Mouse (Mus musculus) ES-Bruce4 (cell line): ENCODE measurements at regions not wholly inside any gene's neighbourhood (a gene's known extent, or its start where the extent isn't known, plus 50 kb on each side); places are given as distances from the start of the nearest gene placed in this dataset.

Source experiments
- H3K27ac ChIP-seq: 2 replicates; pipeline ENCODE4 v1.5.1; 2012; ENCODE audit warnings: low read length, inconsistent platforms; ENCODE audit not compliant: insufficient read depth
- H3K27me3 ChIP-seq: 2 replicates; pipeline ENCODE4 v1.6.1; 2012; ENCODE audit warnings: mild to moderate bottlenecking, low read length, inconsistent platforms; ENCODE audit not compliant: control insufficient read depth, poor library complexity, insufficient read depth, severe bottlenecking
- H3K36me3 ChIP-seq: 2 replicates; pipeline ENCODE4 v1.6.1; 2012; ENCODE audit warnings: inconsistent platforms, mild to moderate bottlenecking, low read length, moderate library complexity; ENCODE audit not compliant: control insufficient read depth, poor library complexity, insufficient read depth, severe bottlenecking
- H3K4me1 ChIP-seq: one replicate; pipeline ENCODE4 v1.8.1; 2011; ENCODE audit warnings: low read length; ENCODE audit not compliant: control insufficient read depth, insufficient read depth
- H3K4me3 ChIP-seq: 2 replicates; pipeline ENCODE4 v1.5.1; 2011; ENCODE audit warnings: low read depth, mild to moderate bottlenecking, low read length
- H3K9ac ChIP-seq: 2 replicates; pipeline ENCODE4 v1.6.1; 2012; ENCODE audit warnings: low read depth, mild to moderate bottlenecking, inconsistent platforms; ENCODE audit not compliant: poor library complexity, severe bottlenecking
- H3K9me3 ChIP-seq: replicated peaks from 2 replicates; pipeline ENCODE4 v1.6.1; 2012; ENCODE audit warnings: mild to moderate bottlenecking, low read length, inconsistent platforms; ENCODE audit not compliant: control insufficient read depth, poor library complexity, insufficient read depth, severe bottlenecking
- CTCF ChIP-seq: IDR thresholded peaks from one replicate; pipeline ENCODE4 v1.8.1; 2011; ENCODE audit warnings: low read depth, low read length
- EP300 ChIP-seq: IDR thresholded peaks from 2 replicates; pipeline ENCODE4 v1.6.1; 2011; ENCODE audit warnings: low read depth, low read length; ENCODE audit not compliant: insufficient read depth
- POLR2A ChIP-seq: IDR thresholded peaks from one replicate; pipeline ENCODE4 v1.8.1; 2011; ENCODE audit warnings: low read length; ENCODE audit not compliant: insufficient read depth

DNA sequence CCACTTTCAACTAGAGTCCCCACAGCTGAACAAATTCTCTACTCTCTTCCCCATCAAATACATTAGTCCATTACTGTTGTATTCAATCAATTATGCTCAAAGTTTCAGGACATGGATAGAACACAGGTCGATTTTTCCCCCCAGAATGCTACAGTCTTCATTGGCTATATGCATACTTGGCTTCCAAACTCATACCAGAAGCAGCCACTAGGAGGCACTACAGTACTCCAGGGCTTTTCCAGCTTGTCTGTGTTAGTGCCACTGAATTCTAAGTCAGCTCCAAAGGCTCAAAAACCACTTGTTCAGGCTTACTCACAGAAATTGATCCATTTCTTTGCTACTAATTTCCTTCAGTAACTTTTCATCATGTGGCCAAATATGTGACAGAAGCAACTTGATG is 371.9 kb upstream of the Cdh4 start:
- TF ChIP-seq CTCF = no peak
- no peak for TF ChIP-seq POLR2A
- no peak for TF ChIP-seq EP300
- Histone ChIP-seq H3K4me1 (no peaks in the 10 kb centered on the region), H3K9ac (no peak overlapping the region), H3K36me3 (no peaks in the 10 kb centered on the region), H3K9me3 (no peaks in the 10 kb centered on the region), H3K4me3 (no peak overlapping the region), H3K27ac (no peak overlapping the region), H3K27me3 (no peaks in the 10 kb centered on the region)

DNA sequence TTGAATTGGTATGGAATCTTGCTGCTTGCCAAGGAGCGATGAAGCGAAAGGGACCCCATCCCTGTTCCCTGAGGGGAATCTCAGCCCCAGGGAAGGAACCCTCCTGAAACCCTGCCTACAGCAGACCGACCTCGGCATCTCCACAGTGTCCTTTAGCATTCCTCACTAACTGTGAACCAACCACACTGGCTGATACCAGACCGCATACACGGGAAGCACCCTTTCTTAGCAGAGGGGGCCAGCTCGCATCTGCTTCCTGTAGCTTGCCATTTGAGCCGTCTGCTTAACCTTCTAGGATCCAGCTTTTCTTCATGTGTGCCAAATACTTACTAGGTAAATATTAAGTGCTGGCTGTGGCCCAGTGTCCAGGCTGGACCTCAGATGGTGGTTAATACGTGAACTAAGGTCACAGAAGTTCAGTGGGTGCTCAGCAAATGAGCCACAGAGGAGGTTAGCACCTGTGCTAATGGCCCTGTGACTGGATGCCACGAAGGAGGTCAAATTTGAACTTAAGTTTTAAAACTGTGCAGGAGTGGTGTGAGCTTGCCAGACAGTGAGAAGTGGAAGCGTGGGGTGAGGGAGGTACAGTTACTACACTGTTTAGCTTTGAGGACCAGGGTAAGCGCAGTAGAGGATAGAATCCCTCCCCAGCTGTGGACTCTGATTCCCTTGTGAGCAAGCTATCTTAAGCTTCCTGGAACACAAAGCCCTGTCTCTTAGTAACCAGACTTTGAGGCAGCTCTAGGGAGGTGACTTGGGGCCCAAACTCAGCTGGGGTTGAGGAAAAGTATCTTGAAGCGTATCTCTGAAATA is 361.6 kb upstream of the Cdh4 start:
- H3K4me3 ChIP-seq = no peak overlapping the region
- no peak overlapping the region for H3K9ac ChIP-seq
- no peaks in the 10 kb centered on the region for H3K4me1 ChIP-seq
- TF ChIP-seq EP300 = no peak
- no peak for TF ChIP-seq CTCF
- TF ChIP-seq POLR2A = no peak
- no peaks in the 10 kb centered on the region for H3K36me3 ChIP-seq
- no peaks in the 10 kb centered on the region for H3K27me3 ChIP-seq
- H3K27ac ChIP-seq = no peak overlapping the region
- H3K9me3 ChIP-seq = no peaks in the 10 kb centered on the region; the same call in 1 of the 2 replicates

DNA sequence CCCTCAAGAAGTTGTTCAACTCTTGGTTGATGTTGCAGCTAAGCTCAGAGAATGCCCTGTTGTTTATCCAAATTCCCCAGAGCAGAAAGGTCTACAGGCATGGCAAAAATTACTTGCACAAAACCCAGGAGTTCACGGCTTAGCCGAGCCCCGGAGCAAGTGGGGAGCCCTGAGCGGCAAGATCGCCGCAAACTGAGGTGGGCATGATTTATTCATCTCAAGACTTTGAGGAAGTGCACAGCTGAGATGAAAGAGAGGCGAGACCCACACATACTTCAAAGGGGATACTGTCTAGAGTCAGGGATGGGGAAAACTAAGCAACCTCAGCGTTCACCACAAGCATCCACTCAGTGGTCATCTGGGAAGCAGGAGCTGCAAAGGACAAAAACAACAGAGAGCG is 355.3 kb upstream of the Cdh4 start:
- Histone ChIP-seq H3K4me3 (no peak overlapping the region), H3K27ac (no peak overlapping the region), H3K9me3 (no peaks in the 10 kb centered on the region), H3K27me3 (no peaks in the 10 kb centered on the region), H3K9ac (no peak overlapping the region), H3K36me3 (no peaks in the 10 kb centered on the region), H3K4me1 (no peaks in the 10 kb centered on the region)
- no peak for TF ChIP-seq EP300
- no peak for TF ChIP-seq CTCF
- no peak for TF ChIP-seq POLR2A

DNA sequence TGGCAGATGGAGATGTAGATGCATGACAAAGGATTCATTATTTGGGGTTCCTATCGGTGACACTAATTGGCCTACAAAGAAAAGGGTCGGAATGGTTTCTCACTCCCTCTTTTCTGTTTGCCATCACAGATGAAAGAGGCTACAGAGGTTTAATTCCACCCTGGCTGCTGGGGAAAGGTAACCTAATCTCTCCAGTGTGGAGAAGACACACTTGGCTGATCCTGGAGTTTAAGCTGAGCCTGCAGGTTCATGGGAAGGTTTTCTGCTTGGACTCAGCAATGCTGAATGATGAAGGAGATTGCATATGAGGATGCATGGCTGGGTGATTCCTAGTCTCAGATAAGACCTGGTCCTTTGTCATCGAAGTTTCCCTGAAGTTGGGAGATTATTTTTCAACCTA is 350.8 kb upstream of the Cdh4 start:
- H3K36me3 ChIP-seq = no peaks in the 10 kb centered on the region
- H3K9ac ChIP-seq = no peak overlapping the region
- no peak overlapping the region for H3K4me3 ChIP-seq
- TF ChIP-seq EP300 (no peak), CTCF (no peak), POLR2A (no peak)
- no peaks in the 10 kb centered on the region for H3K27me3 ChIP-seq
- H3K9me3 ChIP-seq = no peaks in the 10 kb centered on the region
- no peak overlapping the region for H3K27ac ChIP-seq
- no peaks in the 10 kb centered on the region for H3K4me1 ChIP-seq

DNA sequence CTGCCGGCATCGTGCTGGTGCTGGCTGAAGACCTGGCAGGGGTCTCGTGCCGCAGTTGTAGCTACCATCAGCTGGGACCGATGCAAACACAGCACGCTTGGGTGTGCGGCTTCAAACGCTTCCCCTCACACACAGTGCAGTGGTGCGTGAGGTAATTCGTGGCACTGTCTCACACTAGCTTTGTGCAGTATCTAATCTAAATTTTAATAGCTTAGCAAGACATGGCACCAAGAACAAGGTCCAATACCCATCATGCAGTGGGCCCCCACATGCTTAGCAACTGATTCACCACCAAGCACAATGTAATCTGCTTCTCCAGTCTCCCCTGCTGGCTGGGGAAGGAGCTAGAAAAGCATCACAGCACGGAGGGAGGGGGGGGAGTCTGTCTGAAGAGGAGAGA is 348.2 kb upstream of the Cdh4 start:
- Histone ChIP-seq H3K9me3 (no peaks in the 10 kb centered on the region), H3K9ac (no peak overlapping the region), H3K4me3 (no peak overlapping the region), H3K27ac (no peak overlapping the region), H3K36me3 (no peaks in the 10 kb centered on the region), H3K4me1 (no peaks in the 10 kb centered on the region), H3K27me3 (no peaks in the 10 kb centered on the region)
- TF ChIP-seq POLR2A = no peak
- no peak for TF ChIP-seq EP300
- TF ChIP-seq CTCF = no peak

DNA sequence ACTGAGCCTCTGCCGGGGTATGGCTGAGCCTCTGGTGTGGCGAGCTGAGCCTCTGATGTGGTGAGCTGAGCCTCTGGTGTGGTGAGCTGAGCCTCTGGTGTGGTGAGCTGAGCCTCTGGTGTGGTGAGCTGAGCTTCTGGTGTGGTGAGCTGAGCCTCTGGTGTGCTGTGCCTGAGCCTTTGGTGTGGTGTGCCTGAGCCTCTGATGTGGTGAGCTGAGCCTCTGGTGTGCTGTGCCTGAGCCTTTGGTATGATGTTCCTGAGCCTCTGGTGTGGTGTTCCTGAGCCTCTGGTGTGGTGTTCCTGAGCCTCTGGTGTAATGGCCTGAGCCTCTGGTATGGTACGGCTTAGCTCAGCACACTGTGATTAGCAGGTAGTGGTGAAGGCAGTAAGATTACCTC is 346.2 kb upstream of the Cdh4 start:
- H3K4me3 ChIP-seq = no peak overlapping the region
- H3K36me3 ChIP-seq = no peaks in the 10 kb centered on the region
- no peak for TF ChIP-seq EP300
- TF ChIP-seq POLR2A = no peak
- TF ChIP-seq CTCF = no peak
- no peaks in the 10 kb centered on the region for H3K27me3 ChIP-seq
- H3K9me3 ChIP-seq = no peaks in the 10 kb centered on the region
- no peak overlapping the region for H3K27ac ChIP-seq
- no peaks in the 10 kb centered on the region for H3K4me1 ChIP-seq
- H3K9ac ChIP-seq = no peak overlapping the region
